Mouse (Mus musculus) adrenal gland, postnatal 36 days (tissue): Measurements from ENCODE around the gene Ccdc33. TPM values are rescaled to one million over a fixed set of nuclear protein-coding genes. Genes with fewer than 3 reads are reported as not detected.

Experiments
- DNase-seq, 2 experiments: peaks; one replicate each; pipeline ENCODE4 v3.0.0; 2021; ENCODE audit warnings: mixed read lengths in 1 of 2
- total RNA-seq, 2 experiments: library from RNA; stranded (reverse); gene quantifications; 2 replicates each; pipeline ENCODE4 v1.2.3; 2021

Ccdc33 gene
- total RNA-seq, 2 experiments from 2014 or later, result 0.99 TPM; not detected in 1

DNA sequence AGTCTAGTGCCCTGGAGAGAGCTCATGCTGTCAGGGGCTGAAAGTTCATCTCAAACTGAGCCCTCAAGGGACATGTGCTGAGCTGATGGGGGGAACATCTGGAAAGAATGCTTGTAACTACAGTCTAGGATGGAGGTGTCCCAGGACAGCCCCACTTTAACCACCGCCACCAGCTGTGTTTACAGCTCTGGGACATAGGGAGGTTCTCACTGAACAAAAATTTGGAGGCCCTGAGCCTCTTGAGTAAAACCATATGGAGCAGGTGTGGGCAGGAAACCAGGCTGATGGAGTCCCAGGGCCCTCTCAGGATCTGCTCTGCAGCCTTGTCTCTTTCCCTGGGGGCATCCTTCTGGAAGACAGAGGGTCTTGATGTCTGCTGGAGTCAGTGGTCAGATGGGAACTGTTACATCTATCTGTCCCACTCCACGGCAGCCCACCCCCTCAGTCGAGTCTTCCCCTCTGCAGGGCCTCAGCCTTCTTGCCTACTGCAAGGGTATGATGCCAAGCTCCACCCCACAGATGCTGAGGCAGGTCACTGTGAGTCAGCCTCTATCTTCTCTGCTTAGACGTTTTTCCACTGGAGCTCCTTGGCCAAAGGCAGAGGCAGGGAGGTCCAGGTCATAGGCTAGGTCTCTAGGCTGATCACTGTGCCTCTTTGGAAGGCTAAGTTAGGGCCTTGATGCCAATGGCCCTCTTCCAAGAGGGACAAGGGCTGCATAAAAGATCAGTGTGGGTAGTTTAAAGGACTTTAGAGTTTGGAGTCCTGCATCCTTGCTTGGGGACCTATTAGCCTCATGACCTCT is 26.8 kb downstream of the Ccdc33 start:
- DNase-seq, result peak; percentile 57 to 63

DNA sequence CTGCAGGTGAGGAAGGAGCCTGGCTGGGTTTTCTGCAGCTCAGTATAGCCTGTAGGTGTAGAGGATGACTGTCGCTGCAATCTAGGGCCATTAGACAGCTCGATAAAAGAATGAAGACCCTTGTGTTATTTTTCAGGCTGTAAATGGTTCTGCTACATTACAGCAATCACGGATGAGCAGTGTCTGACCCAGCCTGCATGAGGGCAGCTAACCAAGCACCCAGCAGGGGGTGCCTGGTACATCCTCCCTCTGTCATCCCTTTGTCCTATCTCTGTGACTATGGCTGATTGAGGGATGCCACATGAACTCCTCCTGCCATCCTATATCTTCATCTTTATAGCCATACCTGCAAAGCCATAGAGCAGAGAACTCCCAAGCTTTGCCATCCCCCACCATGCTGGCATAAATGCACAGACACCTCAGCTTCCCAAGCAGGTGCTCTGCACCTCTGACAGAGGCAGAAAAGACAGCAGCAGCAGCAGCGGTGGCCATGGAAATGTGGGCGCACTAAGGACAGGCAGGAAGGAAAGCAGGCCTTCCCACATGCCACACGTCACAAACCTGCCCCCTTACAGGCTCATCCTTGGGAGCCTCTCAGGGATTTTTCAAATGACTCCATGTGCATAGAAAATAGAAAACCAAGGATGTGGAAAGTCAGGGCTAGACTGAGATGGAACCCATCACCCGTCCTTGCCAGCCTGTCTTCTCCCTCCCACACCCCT is 31.2 kb downstream of the Ccdc33 start:
- no peak for DNase-seq

GRCm38 (mm10) chr9:58086861-58087260 is 31.8 kb downstream of the Ccdc33 start:
- DNase-seq, result no peak

- DNase-seq, result no peak
Measured at GRCm38 (mm10) chr9:58086203-58086602, 32.4 kb downstream of the Ccdc33 start.

DNA sequence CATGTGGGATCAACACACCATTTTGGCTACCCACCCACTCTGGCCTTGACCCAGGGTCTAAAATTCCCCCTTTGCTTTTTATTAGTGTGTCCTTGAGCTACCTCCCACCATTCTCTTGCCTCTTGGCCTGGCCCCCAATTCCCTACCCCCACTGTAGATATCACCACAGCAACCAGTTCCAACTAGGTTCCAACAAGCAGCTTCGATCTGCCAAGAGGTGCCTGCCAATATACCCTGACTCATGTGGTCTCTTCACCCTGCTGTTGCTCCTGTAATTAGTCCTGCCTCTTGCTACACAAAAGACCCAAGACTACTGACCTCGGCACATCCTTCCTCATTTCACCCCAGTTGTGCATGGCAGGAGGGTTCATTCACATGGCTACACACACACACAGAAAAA is 33.5 kb downstream of the Ccdc33 start:
- no peak for DNase-seq

DNA sequence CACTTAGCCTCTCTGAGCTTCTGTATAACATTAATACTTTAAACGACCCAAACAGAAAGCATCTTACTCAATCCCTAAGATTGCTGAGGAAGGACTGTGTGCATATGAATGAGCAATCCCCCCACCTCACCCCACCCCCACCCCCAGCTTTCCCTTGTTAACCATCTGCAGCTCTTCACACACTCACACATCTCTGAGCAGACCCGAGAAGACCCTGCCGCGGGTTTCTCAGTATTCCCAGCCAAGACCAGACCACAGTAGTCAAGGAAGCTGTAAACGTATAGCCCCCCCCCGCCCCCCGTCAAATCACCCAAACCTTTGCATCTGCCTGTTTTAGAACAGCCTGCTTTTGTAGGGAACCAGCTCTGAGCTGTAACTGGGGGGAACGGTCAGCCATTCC is 34.0 kb downstream of the Ccdc33 start:
- no peak for DNase-seq

DNA sequence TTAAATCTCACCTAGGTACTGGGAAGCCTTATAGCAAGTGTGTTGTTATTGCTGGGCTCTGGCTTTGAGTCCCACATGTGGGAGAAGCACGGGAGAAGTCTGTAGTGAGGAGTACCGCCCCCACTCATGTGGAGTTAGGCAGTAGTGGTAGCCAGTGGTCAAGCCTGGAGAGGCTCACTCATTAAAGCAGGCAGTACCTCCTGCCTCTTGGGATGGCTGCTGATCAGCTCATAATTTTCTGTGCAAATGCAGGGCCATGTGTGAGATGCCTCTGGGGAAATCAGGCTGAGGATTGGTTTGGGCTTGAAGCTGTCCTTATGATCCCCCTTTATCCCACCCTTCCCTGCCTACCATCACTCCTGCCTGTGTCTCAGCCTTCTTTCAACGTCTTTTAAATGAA is 44.1 kb downstream of the Ccdc33 start:
- DNase-seq, result no peak

DNA sequence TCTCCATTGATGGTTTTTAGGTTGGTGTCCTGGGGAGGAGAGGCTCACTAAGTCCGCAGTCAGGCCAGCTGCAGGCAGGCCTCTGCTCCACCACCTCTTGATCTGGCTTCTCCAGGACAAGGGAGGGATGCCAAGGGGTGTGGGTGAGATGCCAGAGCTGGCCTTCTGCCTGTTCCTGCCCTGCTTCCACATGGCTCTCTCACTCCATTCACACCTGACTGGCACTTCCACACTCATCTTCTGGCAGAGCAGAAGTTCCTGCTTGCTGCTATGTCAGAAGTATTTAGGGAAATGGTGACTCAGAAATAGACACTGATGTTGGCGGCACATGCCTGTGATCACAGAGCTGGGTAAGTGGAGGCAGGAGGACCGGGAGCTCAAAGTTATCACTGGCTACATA is 51.1 kb downstream of the Ccdc33 start:
- DNase-seq, result no peak

- DNase-seq, result no peak
Measured at GRCm38 (mm10) chr9:58066731-58067095, 51.9 kb downstream of the Ccdc33 start.

DNA sequence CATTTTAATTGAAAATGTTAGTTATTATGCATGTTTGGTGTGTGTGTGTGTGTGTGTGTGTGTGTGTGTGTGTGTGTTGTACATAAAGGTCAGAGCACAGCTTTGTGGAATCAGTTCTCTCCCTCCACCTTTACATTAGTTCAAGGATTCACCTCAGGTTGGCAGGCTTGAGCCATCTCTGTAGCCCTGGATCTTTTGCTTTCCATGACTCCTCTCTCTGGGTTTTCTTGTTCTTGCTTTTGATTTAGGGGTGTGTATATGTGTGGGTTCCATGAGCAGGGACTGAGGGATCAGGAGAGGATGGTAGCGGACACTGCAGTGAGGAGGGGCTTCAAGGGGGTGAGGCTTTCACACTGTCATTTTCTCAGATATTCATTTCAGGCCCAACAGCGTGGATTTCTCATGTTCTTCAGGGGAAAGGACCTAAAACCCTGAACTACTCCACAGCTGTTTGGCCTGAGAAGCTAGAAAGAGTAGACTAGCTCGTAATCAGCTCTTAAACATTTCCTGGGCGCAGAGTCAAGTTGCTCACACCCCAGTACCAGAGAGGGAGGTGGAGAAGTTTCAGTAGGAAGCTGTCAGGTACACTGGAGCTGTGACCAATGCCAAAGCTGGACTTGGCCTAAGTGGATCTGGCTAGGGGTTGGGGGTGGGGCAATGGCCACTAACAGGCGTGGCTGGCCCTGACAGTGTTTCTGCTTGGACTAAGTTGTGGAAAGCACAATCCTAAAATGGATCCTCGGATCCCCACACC is 52.5 kb downstream of the Ccdc33 start:
- no peak for DNase-seq

- DNase-seq, result no peak
Measured at GRCm38 (mm10) chr9:58065532-58065931, 53.1 kb downstream of the Ccdc33 start.

- DNase-seq, result no peak
Measured at GRCm38 (mm10) chr9:58063531-58063930, 55.1 kb downstream of the Ccdc33 start, which contains the start of gene Stra6. Gene Stra6, plus strand, starts transcription at chr9:58063788.

- peak; percentile 58 to 76 for DNase-seq
Measured at GRCm38 (mm10) chr9:58060677-58061667, 57.7 kb downstream of the Ccdc33 start.

GRCm38 (mm10) chr9:58059920-58060319 is 58.7 kb downstream of the Ccdc33 start:
- DNase-seq, result no peak

DNA sequence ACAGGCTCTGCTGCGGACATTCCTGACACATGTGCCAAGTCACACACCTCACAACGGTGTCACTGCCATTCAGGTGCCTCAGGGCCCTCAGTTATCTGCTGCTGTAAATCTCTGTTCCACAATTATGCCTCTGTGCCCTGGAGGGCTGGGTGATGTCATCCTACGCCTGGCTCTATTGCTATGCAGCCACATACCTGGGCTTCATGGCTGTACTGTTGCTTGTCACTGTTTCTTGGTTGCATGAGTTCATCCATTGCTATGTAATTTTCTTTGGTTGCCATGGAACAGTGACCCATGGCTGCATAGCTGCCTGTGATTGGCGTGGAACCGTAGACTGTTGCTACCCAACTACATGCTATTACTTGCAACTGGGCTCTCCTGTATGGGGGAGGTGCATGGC is 63.0 kb downstream of the Ccdc33 start:
- DNase-seq, result no peak

GRCm38 (mm10) chr9:58054032-58054431 is 64.6 kb downstream of the Ccdc33 start:
- DNase-seq, result no peak

- no peak for DNase-seq
Measured at GRCm38 (mm10) chr9:58053544-58053943, 65.1 kb downstream of the Ccdc33 start.

GRCm38 (mm10) chr9:58053102-58053501 is 65.5 kb downstream of the Ccdc33 start:
- DNase-seq, result peak in 1 of 2 experiments; percentile 67

DNA sequence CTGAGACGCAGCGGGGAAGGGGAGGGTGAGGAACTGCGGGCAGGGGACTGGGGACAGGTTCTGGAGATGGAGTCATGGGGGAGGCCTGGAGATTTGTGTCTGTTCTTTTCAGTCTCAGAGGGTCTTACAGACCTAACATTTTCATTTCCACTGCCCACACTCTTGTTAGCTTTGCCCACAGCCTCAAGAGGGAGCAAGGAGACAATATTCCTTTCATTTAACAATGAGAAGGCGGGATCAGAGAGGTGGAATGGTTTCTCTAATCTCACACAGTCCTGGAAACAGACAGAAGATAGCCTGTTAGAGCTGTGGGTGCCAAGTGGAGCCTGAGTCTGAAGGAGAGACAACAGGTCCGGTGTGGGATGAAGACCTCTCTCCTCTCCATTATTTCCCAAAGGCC is 66.7 kb downstream of the Ccdc33 start:
- no peak for DNase-seq

DNA sequence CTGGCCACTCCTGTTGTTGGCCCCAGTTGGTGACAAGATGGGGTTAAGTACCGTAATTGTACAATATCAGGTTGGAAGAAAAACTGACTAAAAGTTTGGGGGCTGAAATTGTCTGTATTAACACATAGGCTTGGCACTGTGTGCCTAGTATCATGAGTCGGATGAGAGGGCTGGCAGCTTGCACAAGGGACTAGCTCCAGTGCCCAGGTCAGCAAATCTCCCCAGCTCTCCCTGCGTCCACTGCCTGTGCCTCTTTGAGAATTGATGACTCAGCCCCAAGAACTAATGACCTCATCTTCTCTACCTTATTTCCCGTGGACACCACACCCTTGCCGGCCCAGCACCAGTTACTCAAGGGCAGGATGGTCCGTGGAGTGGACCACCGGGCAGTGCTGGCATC is 68.8 kb downstream of the Ccdc33 start:
- no peak for DNase-seq

GRCm38 (mm10) chr9:58049186-58049585 is 69.4 kb downstream of the Ccdc33 start:
- no peak for DNase-seq

DNA sequence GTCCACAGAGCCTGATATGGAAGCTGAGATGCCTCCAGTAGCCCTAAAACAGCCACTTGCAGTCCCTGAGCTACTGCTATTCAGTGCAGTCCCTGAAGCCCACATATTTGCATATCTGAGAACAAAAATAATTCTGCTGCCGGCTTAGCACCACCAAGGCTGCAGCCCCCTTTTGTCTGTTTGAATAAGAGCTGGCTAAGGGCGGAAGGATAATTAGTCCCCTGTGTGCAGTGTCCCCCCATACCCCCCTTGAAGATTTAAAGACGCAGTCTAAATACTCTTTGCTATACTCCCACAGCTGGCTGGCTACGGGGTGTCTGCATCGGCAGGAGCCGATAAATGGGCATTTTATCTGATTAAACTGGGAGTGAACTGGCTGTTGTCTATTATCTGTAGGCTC is 70.0 kb downstream of the Ccdc33 start:
- DNase-seq, result no peak
